Mouse (Mus musculus): ENCODE results near the gene Traf3ip1. TPM values are rescaled to one million over a fixed set of nuclear protein-coding genes. Genes with fewer than 3 reads are reported as not detected.
A peak's percentile ranks its signal among the peaks of the same experiment; 100 is the strongest.

The Traf3ip1 gene
- polyA plus RNA-seq, 1 experiment from 2014 or later, result 7.7 TPM

DNA sequence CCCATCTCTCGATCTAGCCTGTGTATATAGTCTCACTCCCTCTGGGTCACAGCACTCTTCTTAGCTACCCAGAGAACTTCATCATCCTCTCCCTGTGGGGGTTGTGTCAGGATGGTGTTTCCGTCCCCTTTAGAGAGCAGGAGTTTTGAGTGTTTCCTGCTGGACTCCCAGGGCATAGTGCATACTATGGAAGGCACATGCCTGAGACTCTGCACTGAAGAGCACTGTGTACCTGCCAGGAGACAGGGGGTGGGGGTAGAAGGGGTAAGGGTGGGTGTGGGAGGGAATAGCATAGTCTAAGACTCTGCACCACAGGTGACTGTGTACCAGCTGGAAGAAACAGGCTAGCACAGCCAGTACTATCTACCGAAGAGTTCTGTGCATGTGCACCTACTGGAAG lies 40.1 kb upstream of the Traf3ip1 start:
- Histone ChIP-seq H3K4me1 (replicated peaks; ENCODE audit: control insufficient read depth, insufficient read depth, low read length) (peaks cover 5% of the 10 kb centered on the region; the same call in 1 of the 2 replicates), H3K36me3 (ENCODE audit: control insufficient read depth, insufficient read depth, low read length) (no peaks in the 10 kb centered on the region)
- ATAC-seq (ENCODE audit: low FRiP score), result no peak

DNA sequence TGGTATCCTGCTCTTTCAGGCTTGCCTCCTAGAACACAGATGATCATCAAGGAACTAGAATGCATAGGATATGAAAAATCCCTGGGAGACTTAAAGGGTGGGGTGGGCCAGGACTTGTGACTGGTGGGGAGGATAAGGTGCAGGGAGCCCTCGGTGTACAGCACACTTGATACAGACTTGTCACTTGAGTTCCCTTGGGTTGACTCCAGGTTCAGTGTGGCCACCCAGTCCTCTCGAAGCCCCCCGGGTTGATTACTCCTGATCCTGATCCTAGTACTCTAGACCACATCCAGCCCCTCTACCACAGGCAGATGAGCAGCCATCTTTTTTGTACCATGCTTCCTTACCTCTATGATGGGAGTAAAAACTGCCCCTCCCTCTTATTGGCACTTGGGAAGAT lies 39.5 kb upstream of the Traf3ip1 start:
- Histone ChIP-seq H3K4me3 (ENCODE audit: low read depth, low read length) (no peak overlapping the region), H3K4me1 (replicated peaks; ENCODE audit: control insufficient read depth, insufficient read depth, low read length) (peaks cover 5% of the 10 kb centered on the region; the same call in 1 of the 2 replicates), H3K4me2 (replicated peaks; ENCODE audit: low read depth, low read length) (no peak overlapping the region), H3K9me3 (ENCODE audit: control insufficient read depth, low read length) (no peaks in the 10 kb centered on the region), H3K36me3 (ENCODE audit: control insufficient read depth, insufficient read depth, low read length) (no peaks in the 10 kb centered on the region), H3K27ac (ENCODE audit: low read depth, low read length) (no peak overlapping the region), H3K27me3 (ENCODE audit: control insufficient read depth, insufficient read depth, low read length) (no peaks in the 10 kb centered on the region), H3K9ac (ENCODE audit: low read depth, low read length) (no peak overlapping the region)
- DNase-seq (ENCODE audit: low spot score), result no peak
- no peak for ATAC-seq (ENCODE audit: low FRiP score)
- 91% methylated on average over 3 of the region's 3 CpGs for WGBS

More for the DNA sequence above, 40.1 kb upstream of the Traf3ip1 start:
- Histone ChIP-seq H3K9ac (ENCODE audit: low read depth, low read length) (no peak overlapping the region), H3K27me3 (ENCODE audit: control insufficient read depth, insufficient read depth, low read length) (no peaks in the 10 kb centered on the region), H3K4me2 (replicated peaks; ENCODE audit: low read depth, low read length) (no peak overlapping the region), H3K27ac (ENCODE audit: low read depth, low read length) (no peak overlapping the region), H3K4me3 (ENCODE audit: low read depth, low read length) (no peak overlapping the region), H3K9me3 (ENCODE audit: control insufficient read depth, low read length) (no peaks in the 10 kb centered on the region)
- WGBS, result 91% methylated on average over 3 of the region's 3 CpGs
- no peak for DNase-seq (ENCODE audit: low spot score)

DNA sequence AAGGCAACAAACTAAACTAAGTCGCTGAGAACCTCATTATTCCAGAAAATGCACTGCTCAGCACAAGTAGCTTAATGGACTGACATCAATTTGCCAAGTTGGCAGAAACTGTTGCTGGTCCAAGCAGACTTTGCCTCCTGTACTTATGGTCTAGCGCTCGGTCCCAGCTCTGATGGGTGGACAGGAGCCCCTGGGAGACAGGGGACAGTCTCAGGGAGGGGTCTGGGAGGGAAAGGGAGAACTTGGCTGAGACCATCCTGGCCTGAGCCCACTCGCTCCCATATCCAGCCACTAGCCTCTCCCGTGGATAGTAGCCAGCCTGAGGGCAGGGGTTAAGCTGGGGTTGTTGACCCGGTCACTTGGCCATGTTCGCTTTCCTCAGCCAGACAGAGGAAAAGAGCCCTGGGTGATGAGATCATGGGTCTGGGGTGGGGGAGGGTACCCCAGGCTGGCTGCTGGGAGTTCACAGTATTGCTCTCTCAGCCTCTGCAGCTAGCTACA lies 38.7 kb upstream of the Traf3ip1 start:
- Histone ChIP-seq H3K4me3 (ENCODE audit: low read depth, low read length) (no peak overlapping the region), H3K9ac (ENCODE audit: low read depth, low read length) (no peak overlapping the region), H3K27ac (ENCODE audit: low read depth, low read length) (no peak overlapping the region), H3K4me1 (replicated peaks; ENCODE audit: control insufficient read depth, insufficient read depth, low read length) (peaks cover 5% of the 10 kb centered on the region; the same call in 1 of the 2 replicates), H3K9me3 (ENCODE audit: control insufficient read depth, low read length) (no peaks in the 10 kb centered on the region), H3K36me3 (ENCODE audit: control insufficient read depth, insufficient read depth, low read length) (no peaks in the 10 kb centered on the region), H3K27me3 (ENCODE audit: control insufficient read depth, insufficient read depth, low read length) (no peaks in the 10 kb centered on the region), H3K4me2 (replicated peaks; ENCODE audit: low read depth, low read length) (no peak overlapping the region; the same call in 1 of the 2 replicates)
- WGBS, result 37% methylated on average over 7 of the region's 7 CpGs
- ATAC-seq (ENCODE audit: low FRiP score) (no peak), DNase-seq (ENCODE audit: low spot score) (peak; percentile 35)

DNA sequence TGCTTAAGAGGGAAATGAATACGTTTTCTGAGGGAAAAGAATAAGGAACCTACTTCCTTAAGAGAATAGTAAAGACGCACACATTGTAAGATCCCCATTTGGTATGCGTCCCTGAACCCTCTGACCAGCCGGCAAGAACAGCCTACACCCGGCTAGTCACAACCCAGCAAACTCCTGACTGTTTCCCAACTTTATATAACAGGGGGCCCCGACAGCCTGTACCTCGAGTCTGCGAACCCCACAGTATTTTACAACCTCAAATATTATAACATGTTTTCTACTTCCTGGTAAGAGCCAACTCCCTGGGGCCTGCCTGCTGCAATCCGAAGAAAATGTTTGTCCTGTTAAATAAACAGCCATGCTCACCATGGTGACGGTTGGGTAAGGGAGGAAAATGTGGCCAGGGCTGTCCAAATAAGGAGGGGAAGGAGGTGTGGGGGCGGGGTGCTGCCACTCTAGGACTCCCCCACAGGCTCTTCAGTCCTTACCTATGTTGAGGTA lies 38.1 kb upstream of the Traf3ip1 start:
- Histone ChIP-seq H3K27ac (ENCODE audit: low read depth, low read length) (no peak overlapping the region), H3K9ac (ENCODE audit: low read depth, low read length) (no peak overlapping the region), H3K9me3 (ENCODE audit: control insufficient read depth, low read length) (no peaks in the 10 kb centered on the region), H3K4me3 (ENCODE audit: low read depth, low read length) (no peak overlapping the region), H3K4me1 (replicated peaks; ENCODE audit: control insufficient read depth, insufficient read depth, low read length) (peaks cover 5% of the 10 kb centered on the region; the same call in 1 of the 2 replicates), H3K27me3 (ENCODE audit: control insufficient read depth, insufficient read depth, low read length) (no peaks in the 10 kb centered on the region), H3K4me2 (replicated peaks; ENCODE audit: low read depth, low read length) (0 out of 2 replicates have a peak overlapping the region, but pooled peaks have one; percentile 8), H3K36me3 (ENCODE audit: control insufficient read depth, insufficient read depth, low read length) (no peaks in the 10 kb centered on the region)
- WGBS, result 35% methylated on average over 11 of the region's 11 CpGs
- peak; percentile 47 for DNase-seq (ENCODE audit: low spot score)
- no peak for ATAC-seq (ENCODE audit: low FRiP score)

DNA sequence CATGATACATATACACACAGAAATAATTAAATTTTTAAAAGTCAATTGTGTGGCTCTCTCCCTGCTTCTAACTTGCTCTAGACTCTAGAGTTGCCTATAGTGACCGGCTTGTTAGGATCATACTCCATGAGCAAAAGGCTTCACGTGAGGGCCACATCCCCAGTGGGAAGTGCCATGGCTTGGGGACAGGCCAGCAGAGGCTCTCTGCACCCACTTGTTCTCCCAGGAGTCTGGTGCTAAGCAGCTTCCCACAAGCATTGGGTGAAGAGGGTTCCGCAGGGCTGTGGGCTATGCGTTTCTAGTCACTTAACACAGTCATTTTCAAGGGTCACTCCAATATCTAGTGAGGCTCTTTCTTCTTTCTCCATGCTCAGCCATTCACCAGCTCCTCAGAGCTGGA lies 37.3 kb upstream of the Traf3ip1 start:
- no peak overlapping the region for H3K27ac ChIP-seq (ENCODE audit: low read depth, low read length)
- DNase-seq (ENCODE audit: low spot score) (no peak), ATAC-seq (ENCODE audit: low FRiP score) (no peak)
- no peak overlapping the region for H3K4me2 ChIP-seq (replicated peaks; ENCODE audit: low read depth, low read length)
- H3K4me3 ChIP-seq (ENCODE audit: low read depth, low read length), result no peak overlapping the region
- no peaks in the 10 kb centered on the region for H3K36me3 ChIP-seq (ENCODE audit: control insufficient read depth, insufficient read depth, low read length)
- H3K27me3 ChIP-seq (ENCODE audit: control insufficient read depth, insufficient read depth, low read length), result no peaks in the 10 kb centered on the region
- no peaks in the 10 kb centered on the region for H3K9me3 ChIP-seq (ENCODE audit: control insufficient read depth, low read length)
- H3K4me1 ChIP-seq (replicated peaks; ENCODE audit: control insufficient read depth, insufficient read depth, low read length), result peaks cover 5% of the 10 kb centered on the region; the same call in 1 of the 2 replicates
- 93% methylated on average over 4 of the region's 4 CpGs for WGBS
- no peak overlapping the region for H3K9ac ChIP-seq (ENCODE audit: low read depth, low read length)

DNA sequence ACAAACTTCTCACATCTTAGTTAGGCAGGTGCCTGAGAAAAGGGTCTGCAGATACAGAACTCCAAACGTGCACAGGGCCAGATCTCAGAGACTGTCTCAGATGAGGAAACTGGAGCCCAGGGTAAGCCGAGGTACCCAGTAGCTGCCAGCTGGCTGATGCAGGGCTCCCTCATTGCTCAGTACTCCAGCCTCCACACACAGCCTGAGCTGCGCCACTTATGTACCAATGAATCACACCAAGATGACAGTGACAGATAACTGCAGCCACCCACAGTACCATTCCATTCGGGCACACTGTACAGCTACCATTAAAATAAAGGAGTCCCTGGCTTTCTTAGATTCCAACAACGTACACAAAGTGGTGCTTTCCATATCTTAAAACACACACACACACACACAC lies 36.7 kb upstream of the Traf3ip1 start:
- no peak for DNase-seq (ENCODE audit: low spot score)
- Histone ChIP-seq H3K27me3 (ENCODE audit: control insufficient read depth, insufficient read depth, low read length) (no peaks in the 10 kb centered on the region), H3K9ac (ENCODE audit: low read depth, low read length) (no peak overlapping the region), H3K9me3 (ENCODE audit: control insufficient read depth, low read length) (no peaks in the 10 kb centered on the region), H3K4me3 (ENCODE audit: low read depth, low read length) (no peak overlapping the region), H3K27ac (ENCODE audit: low read depth, low read length) (no peak overlapping the region), H3K36me3 (ENCODE audit: control insufficient read depth, insufficient read depth, low read length) (no peaks in the 10 kb centered on the region), H3K4me1 (replicated peaks; ENCODE audit: control insufficient read depth, insufficient read depth, low read length) (peaks cover 5% of the 10 kb centered on the region; the same call in 1 of the 2 replicates), H3K4me2 (replicated peaks; ENCODE audit: low read depth, low read length) (no peak overlapping the region)
- ATAC-seq (ENCODE audit: low FRiP score), result no peak
- 62% methylated on average over 5 of the region's 5 CpGs for WGBS

DNA sequence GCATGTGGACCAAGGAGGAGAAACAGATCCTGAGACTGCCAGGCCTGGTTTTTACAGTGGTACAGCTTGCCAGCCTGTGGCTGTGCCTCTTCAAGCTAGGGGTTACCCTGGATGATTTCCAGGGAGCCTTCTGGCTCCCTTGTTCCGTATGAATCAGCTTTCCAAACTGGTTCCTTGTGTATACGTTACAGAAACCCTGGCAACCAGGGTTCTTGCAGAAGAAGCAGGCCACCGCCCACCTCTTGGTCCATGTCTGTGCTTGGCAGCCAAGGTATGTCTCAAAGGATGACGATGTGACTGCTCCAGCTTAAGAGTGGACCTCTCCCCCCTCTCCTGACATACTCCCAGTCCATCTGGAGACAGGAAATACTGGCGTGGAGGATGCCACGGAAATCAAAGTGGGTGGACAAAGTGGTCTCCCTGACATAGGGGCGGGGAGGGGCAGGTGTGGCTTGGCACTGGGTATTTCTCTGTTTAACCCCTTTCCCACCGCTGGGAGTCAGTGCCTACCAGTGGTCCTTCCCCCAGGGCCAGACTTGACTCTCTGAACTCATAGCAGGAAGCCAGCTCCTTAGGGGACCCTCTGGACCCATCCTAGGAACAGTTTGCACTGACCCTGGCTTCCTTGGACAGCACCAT lies 36.1 kb upstream of the Traf3ip1 start:
- Histone ChIP-seq H3K27ac (ENCODE audit: low read depth, low read length) (no peak overlapping the region), H3K9ac (ENCODE audit: low read depth, low read length) (peak overlapping the region; percentile 45), H3K4me3 (ENCODE audit: low read depth, low read length) (peak overlapping the region; percentile 63), H3K36me3 (ENCODE audit: control insufficient read depth, insufficient read depth, low read length) (no peaks in the 10 kb centered on the region), H3K4me1 (replicated peaks; ENCODE audit: control insufficient read depth, insufficient read depth, low read length) (peaks cover 5% of the 10 kb centered on the region; the same call in 1 of the 2 replicates), H3K9me3 (ENCODE audit: control insufficient read depth, low read length) (no peaks in the 10 kb centered on the region), H3K4me2 (replicated peaks; ENCODE audit: low read depth, low read length) (peak overlapping the region; percentile 69), H3K27me3 (ENCODE audit: control insufficient read depth, insufficient read depth, low read length) (no peaks in the 10 kb centered on the region)
- ATAC-seq (ENCODE audit: low FRiP score) (peak; percentile 28), DNase-seq (ENCODE audit: low spot score) (no peak)
- WGBS, result 35% methylated on average over 8 of the region's 8 CpGs

DNA sequence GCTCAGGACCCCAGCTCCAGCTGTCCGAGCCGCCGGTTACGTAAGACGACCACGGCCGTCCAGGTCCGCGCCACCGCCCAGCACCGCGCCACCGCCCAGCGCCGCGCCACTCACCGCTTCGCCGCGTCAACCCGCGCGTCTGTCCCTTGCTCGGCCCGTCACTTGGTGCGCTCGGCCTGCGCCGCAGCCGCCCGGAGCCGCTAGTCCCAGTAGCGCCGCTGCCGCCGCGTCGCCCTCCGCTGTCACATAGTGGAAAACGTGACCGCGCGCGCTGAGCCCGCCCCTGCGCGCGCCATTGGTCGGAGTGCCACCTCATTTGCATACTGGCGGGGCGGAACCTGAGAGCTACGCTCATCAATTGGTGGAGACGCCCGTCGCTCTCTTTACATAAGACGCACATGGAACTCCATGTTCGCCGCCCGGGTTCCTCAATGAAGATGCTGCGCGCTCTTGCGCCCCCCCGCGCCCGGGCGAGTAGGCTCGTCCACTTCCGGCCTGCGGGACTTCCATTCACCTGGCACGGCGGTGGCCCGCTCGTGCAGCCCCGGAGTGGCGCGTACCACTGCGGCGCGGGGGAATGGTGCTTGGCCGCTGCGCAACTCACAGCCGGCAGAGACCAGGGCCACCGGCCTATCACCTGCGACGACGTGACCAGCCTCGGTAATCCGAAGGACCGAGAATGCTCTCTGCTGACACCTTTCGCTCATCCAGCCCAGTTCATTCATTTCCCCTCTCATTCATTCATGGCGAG lies 35.2 kb upstream of the Traf3ip1 start, which contains the start of gene Per2:
Per2 (minus strand) TSS at position 266 of the 751 bp plus-strand sequence.
- ATAC-seq (ENCODE audit: low FRiP score), result peak; percentile 97

More for the DNA sequence above, 35.2 kb upstream of the Traf3ip1 start, which contains the start of gene Per2:
- H3K36me3 ChIP-seq (ENCODE audit: control insufficient read depth, insufficient read depth, low read length), result no peaks in the 10 kb centered on the region
- H3K9ac ChIP-seq (ENCODE audit: low read depth, low read length), result peak within 1 kb of the TSS; percentile 45
- DNase-seq (ENCODE audit: low spot score), result peak; percentile 100
- no peaks in the 10 kb centered on the region for H3K9me3 ChIP-seq (ENCODE audit: control insufficient read depth, low read length)
- H3K4me2 ChIP-seq (replicated peaks; ENCODE audit: low read depth, low read length), result peak within 1 kb of the TSS; percentile 69
- H3K4me1 ChIP-seq (replicated peaks; ENCODE audit: control insufficient read depth, insufficient read depth, low read length), result peaks cover 5% of the 10 kb centered on the region; the same call in 1 of the 2 replicates
- no peaks in the 10 kb centered on the region for H3K27me3 ChIP-seq (ENCODE audit: control insufficient read depth, insufficient read depth, low read length)
- 0 out of 2 replicates have a peak within 1 kb of the TSS, but pooled peaks have one; percentile 60 for H3K27ac ChIP-seq (ENCODE audit: low read depth, low read length)
- WGBS, result under 1% methylated on average over 77 of the region's 91 CpGs
- peak within 1 kb of the TSS; percentile 63 for H3K4me3 ChIP-seq (ENCODE audit: low read depth, low read length)

All from hindbrain, embryonic 11.5 days (tissue).